Comparison of ENCODE assay signal across 21 mouse cellular contexts in the genomic region with DNA sequence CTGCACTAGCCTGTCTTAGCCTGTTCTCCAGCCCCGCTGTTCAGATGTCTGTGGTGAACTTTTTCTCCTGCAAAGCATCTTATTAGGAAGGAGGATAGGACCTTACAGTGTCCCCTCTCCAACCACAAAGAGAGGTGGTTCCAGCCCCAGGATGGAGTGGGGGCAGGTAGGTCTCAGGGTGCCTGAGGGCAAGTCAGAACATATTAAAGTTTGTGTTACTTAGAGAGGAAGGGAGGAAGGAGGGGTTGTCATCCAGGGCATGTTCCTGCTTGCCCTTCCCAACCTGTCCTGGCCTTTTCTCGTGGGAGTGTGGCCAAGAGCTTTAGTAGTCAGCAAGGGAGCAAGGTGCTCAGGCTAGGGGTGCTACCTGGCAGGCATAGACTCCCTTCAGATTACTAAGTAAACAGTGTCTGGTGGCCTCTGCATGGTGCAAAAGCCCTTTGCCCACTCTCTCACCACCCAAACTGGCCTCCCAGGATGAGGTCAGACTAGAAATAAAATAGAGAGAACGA. TPM values are rescaled to one million over a fixed set of nuclear protein-coding genes. Genes with fewer than 3 reads are reported as not detected.
DNase-seq lines count a peak whose midpoint lies in the region; ATAC-seq and TF ChIP-seq lines count a peak whose summit lies in the region.
"Had no signal": no experiment of that assay in that cellular context is flagged by ENCODE, and none has a peak within 500 bp of the region (broad histone marks: within the 10 kb centered on the region; RNA-seq: fewer than 3 reads in every experiment).

No protein-coding gene starts in this region.

- DNase-seq in lung, embryonic 14.5 days: no peak
- no peak for DNase-seq in lung, postnatal 4 days
- no peak for DNase-seq in kidney, postnatal 0 days (ENCODE audit: low spot score)
- DNase-seq in urinary bladder, postnatal 14 days (ENCODE audit: low spot score): peak; percentile 76
- no peak for DNase-seq in hindbrain, embryonic 10.5 days (ENCODE audit: low spot score)
- DNase-seq in midbrain, embryonic 10.5 days (ENCODE audit: low spot score): no peak
- DNase-seq: adrenal gland, postnatal 14 days; cerebellum, adult 9-11 months; heart, postnatal 4 days; lung, postnatal 10 days; right cerebral cortex, adult 18-20 months; thymus, postnatal 25 days had no signal

- ATAC-seq in lung, embryonic 14.5 days (ENCODE audit: insufficient read depth): no peak
- peak; percentile 40; the same call in 1 of the 2 replicates for ATAC-seq in intestine, postnatal 0 days
- ATAC-seq in kidney, postnatal 0 days (replicated peaks; ENCODE audit: low FRiP score, low read depth): peak; percentile 61
- ATAC-seq: CD4-positive, CD25-positive, alpha-beta regulatory T cell, adult 4 months; inflammation-experienced regulatory T-cells, adult 6 months had no signal

- no peak overlapping the region for H3K27ac ChIP-seq in lung, embryonic 14.5 days (ENCODE audit: low read depth)
- H3K27ac ChIP-seq in intestine, postnatal 0 days (ENCODE audit: low read depth, low read length): no peak overlapping the region
- no peak overlapping the region; the same call in 1 of the 2 replicates for H3K27ac ChIP-seq in kidney, postnatal 0 days
- no peak overlapping the region for H3K27ac ChIP-seq in hindbrain, embryonic 10.5 days
- no peak overlapping the region for H3K27ac ChIP-seq in midbrain, embryonic 10.5 days (replicated peaks)
- H3K27ac ChIP-seq: embryonic facial prominence, embryonic 12.5 days; forebrain, embryonic 12.5 days; midbrain, embryonic 12.5 days had no signal

- H3K27me3 ChIP-seq in lung, embryonic 14.5 days (ENCODE audit: insufficient read depth, low read length): no peaks in the 10 kb centered on the region; the same call in 1 of the 2 replicates
- no peaks in the 10 kb centered on the region for H3K27me3 ChIP-seq in intestine, postnatal 0 days (replicated peaks; ENCODE audit: control insufficient read depth, insufficient read depth, low read length)
- no peaks in the 10 kb centered on the region for H3K27me3 ChIP-seq in kidney, postnatal 0 days (ENCODE audit: insufficient read depth, low read length)
- peaks cover 26% of the 10 kb centered on the region for H3K27me3 ChIP-seq in hindbrain, embryonic 10.5 days (ENCODE audit: insufficient read depth, poor library complexity, severe bottlenecking)
- peaks cover 15% of the 10 kb centered on the region for H3K27me3 ChIP-seq in midbrain, embryonic 10.5 days (ENCODE audit: low read depth, poor library complexity, severe bottlenecking)
- H3K27me3 ChIP-seq: embryonic facial prominence, embryonic 12.5 days had no signal

- 0 out of 2 replicates have a peak overlapping the region, but pooled peaks have one; percentile 6 for H3K9ac ChIP-seq in lung, embryonic 14.5 days
- H3K9ac ChIP-seq in intestine, postnatal 0 days (ENCODE audit: low read depth, low read length): no peak overlapping the region
- H3K9ac ChIP-seq in kidney, postnatal 0 days (ENCODE audit: low read depth, low read length): no peak overlapping the region
- H3K9ac ChIP-seq: embryonic facial prominence, embryonic 12.5 days; forebrain, embryonic 12.5 days; heart, embryonic 12.5 days; midbrain, embryonic 12.5 days had no signal

- H3K4me1 ChIP-seq in lung, embryonic 14.5 days (ENCODE audit: insufficient read depth): no peaks in the 10 kb centered on the region
- H3K4me1 ChIP-seq in intestine, postnatal 0 days (replicated peaks; ENCODE audit: control insufficient read depth, insufficient read depth, low read length): no peaks in the 10 kb centered on the region
- H3K4me1 ChIP-seq in kidney, postnatal 0 days (replicated peaks; ENCODE audit: insufficient read depth, low read length): 0 out of 2 replicates have a peak, but pooled peaks cover 7% of the 10 kb centered on the region
- 0 out of 2 replicates have a peak, but pooled peaks cover 4% of the 10 kb centered on the region for H3K4me1 ChIP-seq in hindbrain, embryonic 10.5 days (replicated peaks)
- no peaks in the 10 kb centered on the region for H3K4me1 ChIP-seq in midbrain, embryonic 10.5 days
- H3K4me1 ChIP-seq: embryonic facial prominence, embryonic 12.5 days; forebrain, embryonic 12.5 days; midbrain, embryonic 12.5 days had no signal

- H3K4me3 ChIP-seq in lung, embryonic 14.5 days (ENCODE audit: low read depth, low read length): no peak overlapping the region
- no peak overlapping the region for H3K4me3 ChIP-seq in intestine, postnatal 0 days (ENCODE audit: low read depth, low read length)
- H3K4me3 ChIP-seq in kidney, postnatal 0 days (replicated peaks; ENCODE audit: low read depth, low read length): no peak overlapping the region
- no peak overlapping the region for H3K4me3 ChIP-seq in hindbrain, embryonic 10.5 days
- H3K4me3 ChIP-seq in midbrain, embryonic 10.5 days: no peak overlapping the region
- H3K4me3 ChIP-seq: embryonic facial prominence, embryonic 12.5 days; forebrain, embryonic 12.5 days; heart, embryonic 12.5 days; midbrain, embryonic 12.5 days; myocyte had no signal

- H3K9me3 ChIP-seq in lung, embryonic 14.5 days (ENCODE audit: low read depth, low read length): no peaks in the 10 kb centered on the region
- H3K9me3 ChIP-seq in intestine, postnatal 0 days (ENCODE audit: control insufficient read depth): no peaks in the 10 kb centered on the region
- H3K9me3 ChIP-seq in kidney, postnatal 0 days (replicated peaks; ENCODE audit: low read length): no peaks in the 10 kb centered on the region
- H3K9me3 ChIP-seq in hindbrain, embryonic 10.5 days: no peaks in the 10 kb centered on the region
- no peaks in the 10 kb centered on the region for H3K9me3 ChIP-seq in midbrain, embryonic 10.5 days (replicated peaks)
- H3K9me3 ChIP-seq: embryonic facial prominence, embryonic 12.5 days; forebrain, embryonic 12.5 days; heart, embryonic 12.5 days; midbrain, embryonic 12.5 days had no signal

- TF ChIP-seq CTCF in lung, embryonic 14.5 days (IDR thresholded peaks at IDR 0.05; ENCODE audit: low read depth): no peak
- TF ChIP-seq CTCF in intestine, postnatal 0 days (IDR thresholded peaks at IDR 0.05; ENCODE audit: low read depth): no peak
- no peak for TF ChIP-seq CTCF in kidney, postnatal 0 days (IDR thresholded peaks at IDR 0.05; ENCODE audit: low read depth)

- H3K36me3 ChIP-seq in lung, embryonic 14.5 days (ENCODE audit: insufficient read depth): no peaks in the 10 kb centered on the region
- no peaks in the 10 kb centered on the region for H3K36me3 ChIP-seq in intestine, postnatal 0 days (ENCODE audit: control insufficient read depth, insufficient read depth)
- H3K36me3 ChIP-seq in kidney, postnatal 0 days (ENCODE audit: insufficient read depth, low read length): no peaks in the 10 kb centered on the region
- no peaks in the 10 kb centered on the region for H3K36me3 ChIP-seq in hindbrain, embryonic 10.5 days
- no peaks in the 10 kb centered on the region for H3K36me3 ChIP-seq in midbrain, embryonic 10.5 days
- H3K36me3 ChIP-seq: embryonic facial prominence, embryonic 12.5 days; forebrain, embryonic 12.5 days; heart, embryonic 12.5 days; midbrain, embryonic 12.5 days had no signal

- WGBS in lung, embryonic 14.5 days: 51% methylated on average over 3 of the region's 3 CpGs
- WGBS in intestine, postnatal 0 days: 46% methylated on average over 3 of the region's 3 CpGs
- 42% methylated on average over 3 of the region's 3 CpGs for WGBS in kidney, postnatal 0 days
- WGBS in hindbrain, embryonic 10.5 days: 80% methylated on average over 3 of the region's 3 CpGs
- 75% methylated on average over 3 of the region's 3 CpGs for WGBS in midbrain, embryonic 10.5 days

- H3K4me2 ChIP-seq in lung, embryonic 14.5 days: no peak overlapping the region
- no peak overlapping the region for H3K4me2 ChIP-seq in intestine, postnatal 0 days (replicated peaks; ENCODE audit: low read depth)
- H3K4me2 ChIP-seq in kidney, postnatal 0 days (ENCODE audit: low read length): no peak overlapping the region
- H3K4me2 ChIP-seq: embryonic facial prominence, embryonic 12.5 days; forebrain, embryonic 12.5 days; heart, embryonic 12.5 days; midbrain, embryonic 12.5 days had no signal

RNA-seq across cellular contexts. Expression of a gene that starts 0.5 kb away (rescaled TPM):
- polyA plus RNA-seq in lung, embryonic 14.5 days (2014; fragmentation: Nextera tagmentation; extraction: Ambion mirVana): not detected in 2 replicates
- polyA plus RNA-seq in intestine, postnatal 0 days (2015; fragmentation: Nextera tagmentation; extraction: Ambion mirVana): not detected in 2 replicates
- 0.28 and 0.29 TPM in 2 replicates for polyA plus RNA-seq in kidney, postnatal 0 days (2015; fragmentation: Nextera tagmentation; extraction: Ambion mirVana)
- 0.18 TPM in 1 of 2 replicates, not detected in the other for polyA plus RNA-seq in hindbrain, embryonic 10.5 days (2016; fragmentation: Nextera tagmentation; extraction: Ambion mirVana)
- polyA plus RNA-seq in midbrain, embryonic 10.5 days (2016; fragmentation: Nextera tagmentation; extraction: Ambion mirVana): not detected in 2 replicates
- polyA plus RNA-seq: CD4-positive, CD25-positive, alpha-beta regulatory T cell, adult 4 months; embryonic facial prominence, embryonic 12.5 days; forebrain, embryonic 12.5 days; heart, embryonic 12.5 days; inflammation-experienced regulatory T-cells, adult 6 months; limb, embryonic 11.5 days; midbrain, embryonic 12.5 days; myocyte had no signal

RNA-seq across cellular contexts. Expression of a gene that starts 5.0 kb away (rescaled TPM):
- polyA plus RNA-seq in lung, embryonic 14.5 days (2014; fragmentation: Nextera tagmentation; extraction: Ambion mirVana): 0.12 and 0.15 TPM in 2 replicates
- polyA plus RNA-seq in intestine, postnatal 0 days (2015; fragmentation: Nextera tagmentation; extraction: Ambion mirVana): 0.64 and 0.68 TPM in 2 replicates
- 0.16 and 0.22 TPM in 2 replicates for polyA plus RNA-seq in kidney, postnatal 0 days (2015; fragmentation: Nextera tagmentation; extraction: Ambion mirVana)
- polyA plus RNA-seq in hindbrain, embryonic 10.5 days (2016; fragmentation: Nextera tagmentation; extraction: Ambion mirVana): 0.31 and 0.67 TPM in 2 replicates
- 0.31 and 0.45 TPM in 2 replicates for polyA plus RNA-seq in midbrain, embryonic 10.5 days (2016; fragmentation: Nextera tagmentation; extraction: Ambion mirVana)
- polyA plus RNA-seq: CD4-positive, CD25-positive, alpha-beta regulatory T cell, adult 4 months; inflammation-experienced regulatory T-cells, adult 6 months had no signal

RNA-seq across cellular contexts. Expression of a gene that starts 12.0 kb away (rescaled TPM):
- 226 and 231 TPM in 2 replicates for polyA plus RNA-seq in lung, embryonic 14.5 days (2014; fragmentation: Nextera tagmentation; extraction: Ambion mirVana)
- polyA plus RNA-seq in intestine, postnatal 0 days (2015; fragmentation: Nextera tagmentation; extraction: Ambion mirVana): 203 and 212 TPM in 2 replicates
- polyA plus RNA-seq in kidney, postnatal 0 days (2015; fragmentation: Nextera tagmentation; extraction: Ambion mirVana): 283 and 294 TPM in 2 replicates
- 252 and 253 TPM in 2 replicates for polyA plus RNA-seq in hindbrain, embryonic 10.5 days (2016; fragmentation: Nextera tagmentation; extraction: Ambion mirVana)
- polyA plus RNA-seq in midbrain, embryonic 10.5 days (2016; fragmentation: Nextera tagmentation; extraction: Ambion mirVana): 235 and 260 TPM in 2 replicates

RNA-seq across cellular contexts. Expression of a gene that starts 16.2 kb away (rescaled TPM):
- polyA plus RNA-seq in lung, embryonic 14.5 days (2014; fragmentation: Nextera tagmentation; extraction: Ambion mirVana): 8.7 and 8.9 TPM in 2 replicates
- 17.4 and 17.8 TPM in 2 replicates for polyA plus RNA-seq in intestine, postnatal 0 days (2015; fragmentation: Nextera tagmentation; extraction: Ambion mirVana)
- 14.8 and 16.4 TPM in 2 replicates for polyA plus RNA-seq in kidney, postnatal 0 days (2015; fragmentation: Nextera tagmentation; extraction: Ambion mirVana)
- 13.4 and 14.0 TPM in 2 replicates for polyA plus RNA-seq in hindbrain, embryonic 10.5 days (2016; fragmentation: Nextera tagmentation; extraction: Ambion mirVana)
- polyA plus RNA-seq in midbrain, embryonic 10.5 days (2016; fragmentation: Nextera tagmentation; extraction: Ambion mirVana): 12.2 and 13.1 TPM in 2 replicates

RNA-seq across cellular contexts. Expression of a gene that starts 21.6 kb away (rescaled TPM):
- 172 and 174 TPM in 2 replicates for polyA plus RNA-seq in lung, embryonic 14.5 days (2014; fragmentation: Nextera tagmentation; extraction: Ambion mirVana)
- 54.7 and 65.1 TPM in 2 replicates for polyA plus RNA-seq in intestine, postnatal 0 days (2015; fragmentation: Nextera tagmentation; extraction: Ambion mirVana)
- polyA plus RNA-seq in kidney, postnatal 0 days (2015; fragmentation: Nextera tagmentation; extraction: Ambion mirVana): 103 and 109 TPM in 2 replicates
- 167 and 178 TPM in 2 replicates for polyA plus RNA-seq in hindbrain, embryonic 10.5 days (2016; fragmentation: Nextera tagmentation; extraction: Ambion mirVana)
- 161 and 171 TPM in 2 replicates for polyA plus RNA-seq in midbrain, embryonic 10.5 days (2016; fragmentation: Nextera tagmentation; extraction: Ambion mirVana)
